Mouse (Mus musculus): Measurements from ENCODE around the gene Shisa6. TPM values are rescaled to one million over a fixed set of nuclear protein-coding genes. Genes with fewer than 3 reads are reported as not detected.

The Shisa6 gene
- total RNA-seq (2021) (under 1 TPM; 0.31 to 0.66 TPM), polyA plus RNA-seq (2012; rRNA removed) (0.26 and 0.27 TPM in 2 replicates)
- long read RNA-seq, partial matches to known transcripts: 1 of 1 reads
- long read RNA-seq, other reads (novel, unspliced or antisense): 0 of 1 reads

DNA sequence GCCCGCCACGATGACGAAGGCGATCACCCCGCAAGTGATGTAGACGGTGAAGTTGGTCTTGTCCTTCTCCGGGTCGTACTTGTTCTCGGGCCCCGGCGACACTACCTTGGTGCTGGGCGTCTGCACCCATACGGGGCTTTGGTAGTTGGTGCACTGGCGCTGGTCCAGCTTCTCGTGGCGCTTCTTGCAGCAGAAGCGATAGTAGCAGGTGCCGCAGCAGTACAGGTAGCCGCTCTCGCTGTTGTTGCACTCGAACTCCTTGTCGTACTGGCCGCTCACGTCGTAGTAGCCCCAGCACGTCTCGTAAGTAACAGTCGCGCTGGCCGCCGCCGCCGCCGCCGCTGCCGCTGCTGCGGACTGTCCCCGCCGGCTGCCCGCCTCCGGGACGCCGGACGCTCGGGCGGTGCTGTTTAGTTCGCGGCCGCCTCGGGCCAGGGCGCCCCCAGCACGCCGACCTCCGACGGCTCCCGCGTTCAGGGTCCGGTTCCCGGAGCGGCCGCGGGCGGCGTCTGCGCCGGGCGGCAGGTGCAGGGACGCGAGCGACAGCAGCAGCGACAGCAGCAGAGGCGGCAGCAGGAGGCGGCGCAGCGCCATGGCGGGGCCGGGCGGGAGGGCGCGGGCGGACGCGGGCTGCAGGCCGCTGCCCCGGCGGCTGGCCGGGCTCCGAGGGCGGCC is at the start of gene Shisa6:
Shisa6 (minus strand) TSS at position 594 of the 675 bp plus-strand sequence.
- Histone ChIP-seq H3K27ac (no peak within 1 kb of the TSS), H3K79me2 (replicated peaks; ENCODE audit: control insufficient read depth, insufficient read depth, low read length) (no peaks in the 10 kb centered on the region), H3K27me3 (ENCODE audit: control insufficient read depth, insufficient read depth, low read length) (peaks cover 15% of the 10 kb centered on the region), H3K36me3 (ENCODE audit: control insufficient read depth, insufficient read depth, low read length) (no peaks in the 10 kb centered on the region), H3K4me3 (peak within 1 kb of the TSS; percentile 38), H3K4me1 (ENCODE audit: control insufficient read depth, insufficient read depth, low read length) (no peaks in the 10 kb centered on the region), H3K9ac (ENCODE audit: low read depth, low read length) (peak within 1 kb of the TSS; percentile 56)
- intact Hi-C loops (cut with DNase I): no loop called here
- WGBS: 2% methylated on average over 89 of the region's 89 CpGs
- no peak for TF ChIP-seq CTCF (IDR thresholded peaks at IDR 0.05)
- TF ChIP-seq POLR2A (IDR thresholded peaks at IDR 0.05; ENCODE audit: insufficient read depth, low read depth, low read length): no peak
- no peak for TF ChIP-seq EP300 (IDR thresholded peaks at IDR 0.05; ENCODE audit: insufficient read depth, low read depth, low read length)
- no peak for DNase-seq

DNA sequence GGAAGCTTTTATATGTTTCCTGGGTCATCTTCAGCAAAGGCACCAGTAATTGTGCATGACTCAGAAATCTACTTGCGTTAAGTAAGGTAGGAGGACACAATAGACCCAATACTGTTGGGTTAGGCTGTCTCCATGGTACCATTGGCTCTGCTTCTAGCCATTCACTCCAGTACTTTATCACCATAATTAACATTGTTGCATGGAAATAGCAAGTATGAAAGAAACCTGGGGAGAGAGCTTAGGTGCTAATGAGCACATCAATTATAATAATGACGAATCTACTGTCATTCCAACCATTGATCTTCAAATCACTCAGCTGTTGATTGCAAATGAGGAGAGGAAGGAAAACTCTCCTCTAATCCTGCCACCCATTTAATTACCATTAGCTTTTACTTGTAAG is 48.1 kb upstream of the Shisa6 start:
- Histone ChIP-seq H3K9ac (ENCODE audit: low read depth, low read length) (no peak overlapping the region), H3K4me1 (ENCODE audit: control insufficient read depth, insufficient read depth, low read length) (no peaks in the 10 kb centered on the region), H3K4me3 (no peak overlapping the region), H3K36me3 (ENCODE audit: control insufficient read depth, insufficient read depth, low read length) (no peaks in the 10 kb centered on the region), H3K27me3 (ENCODE audit: control insufficient read depth, insufficient read depth, low read length) (no peaks in the 10 kb centered on the region), H3K79me2 (replicated peaks; ENCODE audit: control insufficient read depth, insufficient read depth, low read length) (no peaks in the 10 kb centered on the region), H3K27ac (no peak overlapping the region)
- TF ChIP-seq CTCF (IDR thresholded peaks at IDR 0.05) (no peak), POLR2A (IDR thresholded peaks at IDR 0.05; ENCODE audit: insufficient read depth, low read depth, low read length) (no peak), EP300 (IDR thresholded peaks at IDR 0.05; ENCODE audit: insufficient read depth, low read depth, low read length) (no peak)
- 25% methylated on average over 2 of the region's 2 CpGs for WGBS
- intact Hi-C loops (cut with DNase I): no loop called here
- DNase-seq: no peak

DNA sequence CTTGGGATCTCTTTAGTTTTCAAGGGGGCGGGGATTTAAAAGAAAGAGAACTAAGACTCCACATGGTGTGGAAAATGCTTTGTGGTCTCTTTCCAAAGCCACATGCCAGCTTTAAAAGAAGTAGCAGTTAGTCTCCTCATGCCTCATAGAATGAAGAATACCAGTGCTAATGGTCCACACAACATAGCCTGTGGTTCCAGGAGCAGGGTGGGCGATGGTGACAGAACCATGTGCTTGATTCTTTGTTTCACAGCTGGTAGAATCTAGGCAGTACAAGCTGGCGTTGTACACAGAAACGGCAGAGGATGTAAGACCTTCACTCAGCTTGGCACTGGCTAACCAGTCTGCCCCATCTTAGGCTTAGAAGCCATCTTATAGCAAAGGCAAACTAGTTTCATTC is 43.3 kb upstream of the Shisa6 start:
- H3K27ac ChIP-seq: no peak overlapping the region
- H3K27me3 ChIP-seq (ENCODE audit: control insufficient read depth, insufficient read depth, low read length): no peaks in the 10 kb centered on the region
- 66% methylated on average over 4 of the region's 4 CpGs for WGBS
- H3K9ac ChIP-seq (ENCODE audit: low read depth, low read length): no peak overlapping the region
- TF ChIP-seq EP300 (IDR thresholded peaks at IDR 0.05; ENCODE audit: insufficient read depth, low read depth, low read length): no peak
- no peak for TF ChIP-seq POLR2A (IDR thresholded peaks at IDR 0.05; ENCODE audit: insufficient read depth, low read depth, low read length)
- no peak for TF ChIP-seq CTCF (IDR thresholded peaks at IDR 0.05)
- H3K4me1 ChIP-seq (ENCODE audit: control insufficient read depth, insufficient read depth, low read length): no peaks in the 10 kb centered on the region
- H3K36me3 ChIP-seq (ENCODE audit: control insufficient read depth, insufficient read depth, low read length): no peaks in the 10 kb centered on the region
- intact Hi-C loops (cut with DNase I): no loop called here
- no peak overlapping the region for H3K4me3 ChIP-seq
- no peak for DNase-seq
- H3K79me2 ChIP-seq (replicated peaks; ENCODE audit: control insufficient read depth, insufficient read depth, low read length): no peaks in the 10 kb centered on the region

DNA sequence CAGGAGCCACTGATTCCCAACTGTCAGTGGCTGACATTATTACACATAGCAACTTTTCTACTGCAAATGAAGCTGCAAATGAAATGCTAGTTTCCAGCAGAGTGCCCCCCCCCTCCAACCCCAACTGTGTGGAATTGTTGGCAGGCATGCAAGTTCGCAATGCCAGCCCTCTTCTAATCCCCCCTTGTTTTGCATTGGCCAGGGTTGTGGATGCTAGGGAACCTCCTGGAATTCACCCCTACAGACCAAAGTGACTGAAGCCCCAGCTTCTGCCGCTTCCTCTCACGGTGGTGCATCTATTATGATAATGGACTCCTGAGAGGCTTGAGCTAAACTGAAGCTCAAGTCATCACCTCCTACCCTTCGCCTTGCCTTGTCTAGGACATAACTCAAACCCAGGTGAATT is 42.6 kb upstream of the Shisa6 start:
- no peak overlapping the region for H3K27ac ChIP-seq
- DNase-seq: no peak
- intact Hi-C loops (cut with DNase I): no loop called here
- no peak overlapping the region for H3K9ac ChIP-seq (ENCODE audit: low read depth, low read length)
- 18% methylated on average over 4 of the region's 4 CpGs for WGBS
- H3K79me2 ChIP-seq (replicated peaks; ENCODE audit: control insufficient read depth, insufficient read depth, low read length): no peaks in the 10 kb centered on the region
- TF ChIP-seq POLR2A (IDR thresholded peaks at IDR 0.05; ENCODE audit: insufficient read depth, low read depth, low read length): no peak
- no peak for TF ChIP-seq CTCF (IDR thresholded peaks at IDR 0.05)
- TF ChIP-seq EP300 (IDR thresholded peaks at IDR 0.05; ENCODE audit: insufficient read depth, low read depth, low read length): no peak
- no peaks in the 10 kb centered on the region for H3K4me1 ChIP-seq (ENCODE audit: control insufficient read depth, insufficient read depth, low read length)
- no peaks in the 10 kb centered on the region for H3K36me3 ChIP-seq (ENCODE audit: control insufficient read depth, insufficient read depth, low read length)
- H3K27me3 ChIP-seq (ENCODE audit: control insufficient read depth, insufficient read depth, low read length): no peaks in the 10 kb centered on the region
- H3K4me3 ChIP-seq: no peak overlapping the region

DNA sequence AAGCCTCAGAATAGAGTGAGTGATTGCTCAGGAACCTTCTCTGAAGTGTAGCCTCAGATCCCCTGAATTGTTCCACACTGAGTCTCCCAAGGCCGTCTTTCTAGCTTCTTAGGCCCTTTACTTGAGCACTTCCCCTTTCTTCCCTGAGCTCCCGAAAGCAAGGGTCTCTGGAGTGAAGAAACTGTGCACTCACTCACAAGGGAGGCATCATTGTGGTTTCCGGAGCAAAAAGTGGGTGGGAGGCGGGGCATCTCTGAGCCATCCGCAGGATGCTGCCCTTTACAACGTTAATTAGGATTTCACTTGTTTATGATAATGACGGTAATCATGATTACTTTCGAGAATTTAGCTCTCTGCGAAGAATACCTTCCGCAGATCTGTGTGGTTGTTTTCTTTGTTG is 41.6 kb upstream of the Shisa6 start:
- no peak for DNase-seq
- H3K4me1 ChIP-seq (ENCODE audit: control insufficient read depth, insufficient read depth, low read length): no peaks in the 10 kb centered on the region
- H3K36me3 ChIP-seq (ENCODE audit: control insufficient read depth, insufficient read depth, low read length): no peaks in the 10 kb centered on the region
- H3K79me2 ChIP-seq (replicated peaks; ENCODE audit: control insufficient read depth, insufficient read depth, low read length): no peaks in the 10 kb centered on the region
- no peaks in the 10 kb centered on the region for H3K27me3 ChIP-seq (ENCODE audit: control insufficient read depth, insufficient read depth, low read length)
- H3K27ac ChIP-seq: no peak overlapping the region
- no peak for TF ChIP-seq CTCF (IDR thresholded peaks at IDR 0.05)
- TF ChIP-seq EP300 (IDR thresholded peaks at IDR 0.05; ENCODE audit: insufficient read depth, low read depth, low read length): no peak
- no peak for TF ChIP-seq POLR2A (IDR thresholded peaks at IDR 0.05; ENCODE audit: insufficient read depth, low read depth, low read length)
- WGBS: 7% methylated on average over 10 of the region's 10 CpGs
- no peak overlapping the region for H3K4me3 ChIP-seq
- intact Hi-C loops (cut with DNase I): no loop called here
- H3K9ac ChIP-seq (ENCODE audit: low read depth, low read length): no peak overlapping the region

DNA sequence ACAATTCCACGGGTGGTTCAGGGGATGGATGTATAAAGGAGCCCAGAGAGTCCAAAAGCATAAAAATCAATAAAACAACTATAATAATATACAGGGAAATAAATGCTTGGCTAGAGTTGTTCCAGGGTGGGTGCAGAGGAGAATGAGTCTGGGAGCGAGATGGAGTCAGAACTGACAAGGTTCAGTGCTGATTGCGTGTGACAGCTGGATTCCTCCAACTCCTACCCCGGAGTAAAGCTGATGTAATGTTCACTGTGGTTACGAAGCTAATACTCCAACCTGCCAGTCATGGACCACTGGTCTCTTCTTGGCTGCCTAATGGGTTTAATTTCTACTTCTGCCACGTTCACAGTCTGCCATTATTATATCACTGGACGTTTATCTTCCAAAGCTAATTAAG is 36.5 kb upstream of the Shisa6 start:
- no peak overlapping the region for H3K9ac ChIP-seq (ENCODE audit: low read depth, low read length)
- no peak for DNase-seq
- WGBS: 55% methylated on average over 7 of the region's 7 CpGs
- no peak overlapping the region for H3K27ac ChIP-seq
- H3K27me3 ChIP-seq (ENCODE audit: control insufficient read depth, insufficient read depth, low read length): no peaks in the 10 kb centered on the region
- no peaks in the 10 kb centered on the region for H3K79me2 ChIP-seq (replicated peaks; ENCODE audit: control insufficient read depth, insufficient read depth, low read length)
- TF ChIP-seq CTCF (IDR thresholded peaks at IDR 0.05) (no peak), POLR2A (IDR thresholded peaks at IDR 0.05; ENCODE audit: insufficient read depth, low read depth, low read length) (no peak), EP300 (IDR thresholded peaks at IDR 0.05; ENCODE audit: insufficient read depth, low read depth, low read length) (no peak)
- intact Hi-C loops (cut with DNase I): no loop called here
- no peaks in the 10 kb centered on the region for H3K36me3 ChIP-seq (ENCODE audit: control insufficient read depth, insufficient read depth, low read length)
- H3K4me3 ChIP-seq: no peak overlapping the region
- H3K4me1 ChIP-seq (ENCODE audit: control insufficient read depth, insufficient read depth, low read length): no peaks in the 10 kb centered on the region
